Mouse (Mus musculus): ENCODE measurements around the gene Casp9. TPM values are rescaled to one million over a fixed set of nuclear protein-coding genes. Genes with fewer than 3 reads are reported as not detected.

Casp9 gene
- polyA plus RNA-seq, 1 experiment from 2014 or later, result 21.7 TPM

DNA sequence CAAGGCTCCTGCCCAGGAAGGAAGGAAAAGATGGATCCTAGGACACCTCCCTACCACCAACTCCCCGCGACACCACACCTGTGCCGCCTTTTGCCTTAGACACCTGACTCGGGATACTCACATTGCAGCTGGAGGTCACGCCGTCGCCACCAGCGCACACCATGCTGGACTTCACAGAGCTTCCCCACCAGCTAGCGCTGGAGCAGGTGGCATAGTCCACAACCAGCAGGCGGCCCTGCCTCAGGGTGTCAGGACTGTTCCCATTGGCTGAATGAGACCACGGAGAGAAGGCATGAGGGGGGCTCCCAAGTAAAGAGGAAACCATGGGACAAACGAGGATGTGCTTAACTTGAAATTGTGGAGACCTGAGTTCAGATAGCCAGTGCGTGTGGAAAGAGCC lies 25.4 kb downstream of the Casp9 start:
- no peak overlapping the region for H3K27ac ChIP-seq (ENCODE audit: low read depth, low read length)
- H3K4me3 ChIP-seq (ENCODE audit: low read depth, low read length), result no peak overlapping the region
- H3K36me3 ChIP-seq (ENCODE audit: control insufficient read depth, insufficient read depth, low read length), result no peaks in the 10 kb centered on the region
- 88% methylated on average over 13 of the region's 13 CpGs for WGBS
- ATAC-seq (ENCODE audit: insufficient read depth, low FRiP score, low TSS enrichment) (no peak), DNase-seq (ENCODE audit: low spot score) (no peak)
- no peaks in the 10 kb centered on the region for H3K9me3 ChIP-seq (ENCODE audit: control insufficient read depth, low read length)
- no peaks in the 10 kb centered on the region for H3K27me3 ChIP-seq (ENCODE audit: control insufficient read depth, insufficient read depth, low read length)
- no peak overlapping the region for H3K9ac ChIP-seq (ENCODE audit: low read length)
- H3K4me1 ChIP-seq (ENCODE audit: control insufficient read depth, insufficient read depth, low read length), result no peaks in the 10 kb centered on the region
- no peak overlapping the region for H3K4me2 ChIP-seq (ENCODE audit: low read depth)

DNA sequence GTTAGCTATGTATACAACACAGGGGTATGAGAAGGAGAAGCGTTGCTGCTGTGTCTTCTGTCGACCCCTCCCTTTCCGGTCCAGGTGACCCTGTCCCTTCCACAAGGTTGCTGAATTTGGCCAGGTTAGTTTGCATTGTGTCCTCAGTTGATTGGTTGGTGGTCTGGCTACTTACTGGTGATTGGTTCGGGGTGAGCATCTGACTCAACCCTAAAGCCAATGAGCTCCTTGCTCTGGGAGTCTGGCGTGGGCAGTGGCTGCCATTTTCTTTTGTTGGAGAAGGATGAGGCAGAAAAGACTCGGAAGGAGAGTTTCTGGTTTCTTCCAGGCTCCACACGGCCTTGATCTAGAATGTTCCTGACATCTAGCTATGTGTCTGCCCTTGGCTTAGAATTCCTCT lies 25.9 kb downstream of the Casp9 start:
- Histone ChIP-seq H3K9ac (ENCODE audit: low read length) (no peak overlapping the region), H3K9me3 (ENCODE audit: control insufficient read depth, low read length) (no peaks in the 10 kb centered on the region), H3K36me3 (ENCODE audit: control insufficient read depth, insufficient read depth, low read length) (no peaks in the 10 kb centered on the region), H3K27me3 (ENCODE audit: control insufficient read depth, insufficient read depth, low read length) (no peaks in the 10 kb centered on the region), H3K4me1 (ENCODE audit: control insufficient read depth, insufficient read depth, low read length) (no peaks in the 10 kb centered on the region), H3K4me2 (ENCODE audit: low read depth) (no peak overlapping the region), H3K4me3 (ENCODE audit: low read depth, low read length) (no peak overlapping the region), H3K27ac (ENCODE audit: low read depth, low read length) (no peak overlapping the region)
- WGBS, result 92% methylated on average over 7 of the region's 7 CpGs
- ATAC-seq (ENCODE audit: insufficient read depth, low FRiP score, low TSS enrichment), result no peak
- DNase-seq (ENCODE audit: low spot score), result no peak

DNA sequence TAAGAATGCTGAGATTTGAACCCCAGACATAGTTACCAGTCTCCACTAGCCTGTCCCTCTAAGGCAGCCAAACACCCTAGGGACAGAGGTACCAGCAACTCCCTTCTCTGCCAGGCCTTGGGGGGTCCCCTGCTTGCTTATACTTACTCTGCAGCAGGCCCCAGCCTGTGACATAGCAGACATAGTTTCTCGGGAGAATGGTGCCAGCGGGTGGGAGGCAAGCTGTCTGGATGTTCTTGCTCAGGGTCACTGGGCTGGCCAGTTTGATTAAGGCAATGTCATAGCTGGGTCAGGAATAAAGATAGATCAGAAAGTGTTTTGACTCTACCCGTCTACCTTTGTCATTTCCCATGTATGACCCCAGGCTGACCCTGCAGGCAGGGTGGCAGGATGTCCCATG lies 27.8 kb downstream of the Casp9 start:
- WGBS, result 78% methylated on average over 3 of the region's 3 CpGs
- Histone ChIP-seq H3K4me3 (ENCODE audit: low read depth, low read length) (no peak overlapping the region), H3K27me3 (ENCODE audit: control insufficient read depth, insufficient read depth, low read length) (no peaks in the 10 kb centered on the region), H3K9me3 (ENCODE audit: control insufficient read depth, low read length) (no peaks in the 10 kb centered on the region), H3K4me2 (ENCODE audit: low read depth) (no peak overlapping the region), H3K9ac (ENCODE audit: low read length) (no peak overlapping the region), H3K4me1 (ENCODE audit: control insufficient read depth, insufficient read depth, low read length) (no peaks in the 10 kb centered on the region), H3K27ac (ENCODE audit: low read depth, low read length) (no peak overlapping the region), H3K36me3 (ENCODE audit: control insufficient read depth, insufficient read depth, low read length) (no peaks in the 10 kb centered on the region)
- ATAC-seq (ENCODE audit: insufficient read depth, low FRiP score, low TSS enrichment), result no peak
- DNase-seq (ENCODE audit: low spot score), result no peak

DNA sequence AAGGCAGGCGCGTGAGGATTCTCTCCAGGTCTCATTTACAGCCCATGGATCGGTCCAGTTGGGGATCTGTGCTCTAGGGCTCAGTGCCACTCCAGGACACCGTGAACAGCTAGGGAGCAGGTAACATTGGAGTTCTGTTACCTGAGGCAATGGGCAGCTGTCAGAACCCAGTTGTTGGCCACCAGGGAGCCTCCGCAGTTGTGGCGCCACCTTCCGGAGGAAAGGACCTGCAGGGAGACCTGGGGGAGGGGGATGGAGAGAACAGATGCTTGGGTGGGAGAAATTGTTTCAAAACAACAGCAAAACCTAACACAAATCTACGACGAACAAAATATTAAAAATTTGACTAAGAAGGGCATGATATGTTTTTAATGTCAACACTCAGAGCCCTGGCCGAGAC lies 28.7 kb downstream of the Casp9 start:
- Histone ChIP-seq H3K4me1 (ENCODE audit: control insufficient read depth, insufficient read depth, low read length) (no peaks in the 10 kb centered on the region), H3K4me2 (ENCODE audit: low read depth) (no peak overlapping the region), H3K4me3 (ENCODE audit: low read depth, low read length) (no peak overlapping the region), H3K27me3 (ENCODE audit: control insufficient read depth, insufficient read depth, low read length) (no peaks in the 10 kb centered on the region), H3K27ac (ENCODE audit: low read depth, low read length) (no peak overlapping the region), H3K36me3 (ENCODE audit: control insufficient read depth, insufficient read depth, low read length) (no peaks in the 10 kb centered on the region), H3K9me3 (ENCODE audit: control insufficient read depth, low read length) (no peaks in the 10 kb centered on the region), H3K9ac (ENCODE audit: low read length) (no peak overlapping the region)
- no peak for ATAC-seq (ENCODE audit: insufficient read depth, low FRiP score, low TSS enrichment)
- DNase-seq (ENCODE audit: low spot score), result no peak
- 76% methylated on average over 10 of the region's 10 CpGs for WGBS

DNA sequence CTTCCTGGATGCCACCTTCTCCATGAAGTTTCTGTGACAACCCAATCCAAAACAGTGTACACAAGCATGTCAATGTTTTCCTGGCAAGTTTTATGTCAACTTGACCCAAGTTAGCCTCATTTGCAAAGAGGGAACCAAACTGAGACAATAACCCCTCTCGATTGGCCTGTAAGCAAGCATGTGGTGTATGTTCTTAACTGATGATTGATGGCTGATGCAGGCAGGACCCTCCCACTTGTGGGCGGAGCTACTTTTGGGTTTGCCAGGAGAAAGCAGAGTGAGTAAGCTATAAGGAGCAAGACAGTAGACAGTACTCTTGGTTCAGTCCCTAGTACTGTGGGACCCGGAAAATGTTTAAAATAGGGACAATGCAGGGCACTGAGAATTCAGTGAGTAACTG lies 29.6 kb downstream of the Casp9 start:
- WGBS, result 70% methylated on average over 3 of the region's 3 CpGs
- Histone ChIP-seq H3K4me3 (ENCODE audit: low read depth, low read length) (no peak overlapping the region), H3K9ac (ENCODE audit: low read length) (no peak overlapping the region), H3K27me3 (ENCODE audit: control insufficient read depth, insufficient read depth, low read length) (no peaks in the 10 kb centered on the region), H3K4me1 (ENCODE audit: control insufficient read depth, insufficient read depth, low read length) (no peaks in the 10 kb centered on the region), H3K27ac (ENCODE audit: low read depth, low read length) (no peak overlapping the region), H3K9me3 (ENCODE audit: control insufficient read depth, low read length) (no peaks in the 10 kb centered on the region), H3K36me3 (ENCODE audit: control insufficient read depth, insufficient read depth, low read length) (no peaks in the 10 kb centered on the region), H3K4me2 (ENCODE audit: low read depth) (no peak overlapping the region)
- ATAC-seq (ENCODE audit: insufficient read depth, low FRiP score, low TSS enrichment), result no peak
- no peak for DNase-seq (ENCODE audit: low spot score)

DNA sequence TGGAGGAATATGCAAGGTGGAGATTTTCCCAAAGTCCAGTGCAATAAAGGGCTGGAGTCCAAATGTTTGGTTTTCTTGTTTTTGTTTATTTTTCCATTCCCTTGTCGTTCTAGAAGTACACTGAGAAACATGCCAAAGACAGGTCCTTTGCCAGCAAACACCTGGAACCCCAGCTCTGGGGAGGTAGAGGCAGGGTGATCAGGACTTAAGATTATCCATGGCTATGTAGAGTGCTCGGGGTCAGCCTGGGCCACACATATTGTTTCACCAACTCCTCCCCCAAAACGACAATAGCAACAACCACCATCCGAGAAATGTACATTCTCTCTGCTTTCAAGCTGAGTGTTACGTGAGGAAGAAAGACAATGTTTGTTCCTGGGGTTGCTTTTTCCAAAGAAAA lies 32.6 kb downstream of the Casp9 start, which contains the start of gene Cela2a:
Gene Cela2a (minus strand): TSS at position 101 of the 400 bp plus-strand sequence.
- H3K27me3 ChIP-seq (ENCODE audit: control insufficient read depth, insufficient read depth, low read length), result no peaks in the 10 kb centered on the region
- no peaks in the 10 kb centered on the region for H3K9me3 ChIP-seq (ENCODE audit: control insufficient read depth, low read length)
- H3K9ac ChIP-seq (ENCODE audit: low read length), result no peak within 1 kb of the TSS
- DNase-seq (ENCODE audit: low spot score), result no peak
- no peak for ATAC-seq (ENCODE audit: insufficient read depth, low FRiP score, low TSS enrichment)
- 69% methylated on average over 5 of the region's 5 CpGs for WGBS
- H3K4me3 ChIP-seq (ENCODE audit: low read depth, low read length), result no peak within 1 kb of the TSS
- H3K4me2 ChIP-seq (ENCODE audit: low read depth), result no peak within 1 kb of the TSS
- H3K27ac ChIP-seq (ENCODE audit: low read depth, low read length), result no peak within 1 kb of the TSS
- H3K36me3 ChIP-seq (ENCODE audit: control insufficient read depth, insufficient read depth, low read length), result no peaks in the 10 kb centered on the region
- no peaks in the 10 kb centered on the region for H3K4me1 ChIP-seq (ENCODE audit: control insufficient read depth, insufficient read depth, low read length)

DNA sequence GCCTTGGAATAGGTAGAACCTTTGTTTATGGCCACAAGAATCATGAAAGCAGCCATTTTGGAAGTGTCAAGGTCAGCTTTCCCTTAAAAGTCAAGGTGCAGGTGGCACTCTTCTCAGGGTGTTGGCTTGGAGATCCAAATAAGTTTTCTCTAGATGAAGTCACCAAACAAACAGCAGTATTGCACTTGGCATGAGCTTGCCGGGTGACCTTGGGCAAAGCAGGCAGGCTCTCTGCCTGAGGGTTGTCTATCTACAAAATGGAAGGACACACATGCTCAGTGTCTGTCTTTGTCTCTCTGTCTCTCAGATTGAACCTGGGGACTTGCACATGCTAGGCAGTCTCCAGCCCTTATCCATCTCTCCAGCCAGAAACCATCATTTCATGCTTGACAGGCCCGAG lies 34.0 kb downstream of the Casp9 start:
- Histone ChIP-seq H3K27me3 (ENCODE audit: control insufficient read depth, insufficient read depth, low read length) (no peaks in the 10 kb centered on the region), H3K9me3 (ENCODE audit: control insufficient read depth, low read length) (no peaks in the 10 kb centered on the region), H3K9ac (ENCODE audit: low read length) (no peak overlapping the region), H3K4me3 (ENCODE audit: low read depth, low read length) (no peak overlapping the region), H3K4me2 (ENCODE audit: low read depth) (no peak overlapping the region), H3K27ac (ENCODE audit: low read depth, low read length) (no peak overlapping the region), H3K4me1 (ENCODE audit: control insufficient read depth, insufficient read depth, low read length) (no peaks in the 10 kb centered on the region), H3K36me3 (ENCODE audit: control insufficient read depth, insufficient read depth, low read length) (no peaks in the 10 kb centered on the region)
- ATAC-seq (ENCODE audit: insufficient read depth, low FRiP score, low TSS enrichment) (no peak), DNase-seq (ENCODE audit: low spot score) (no peak)
- 91% methylated on average over 2 of the region's 2 CpGs for WGBS

DNA sequence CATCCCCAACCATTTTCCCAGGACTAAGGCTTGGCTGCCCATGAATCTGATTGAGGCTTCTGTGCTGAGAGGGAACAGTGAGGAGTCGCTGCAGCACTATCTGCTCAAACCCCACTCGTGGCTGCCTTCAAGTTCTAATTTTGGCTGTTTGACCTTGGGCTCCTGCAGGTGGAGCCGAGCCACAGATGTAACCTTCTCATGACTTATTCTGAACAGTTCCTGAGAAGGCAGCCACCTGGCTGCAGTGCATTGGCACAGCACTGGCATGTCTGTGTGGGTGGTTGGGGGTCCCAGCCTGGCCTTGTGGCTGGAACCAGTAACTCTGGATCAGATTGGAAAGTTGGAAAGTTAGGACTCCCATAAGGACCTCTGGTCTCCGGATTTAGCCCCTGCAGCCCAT lies 34.8 kb downstream of the Casp9 start:
- H3K9me3 ChIP-seq (ENCODE audit: control insufficient read depth, low read length), result no peaks in the 10 kb centered on the region
- WGBS, result 77% methylated on average over 4 of the region's 4 CpGs
- H3K4me1 ChIP-seq (ENCODE audit: control insufficient read depth, insufficient read depth, low read length), result no peaks in the 10 kb centered on the region
- H3K4me3 ChIP-seq (ENCODE audit: low read depth, low read length), result no peak overlapping the region
- H3K36me3 ChIP-seq (ENCODE audit: control insufficient read depth, insufficient read depth, low read length), result no peaks in the 10 kb centered on the region
- no peak overlapping the region for H3K27ac ChIP-seq (ENCODE audit: low read depth, low read length)
- H3K4me2 ChIP-seq (ENCODE audit: low read depth), result no peak overlapping the region
- DNase-seq (ENCODE audit: low spot score) (no peak), ATAC-seq (ENCODE audit: insufficient read depth, low FRiP score, low TSS enrichment) (no peak)
- H3K27me3 ChIP-seq (ENCODE audit: control insufficient read depth, insufficient read depth, low read length), result no peaks in the 10 kb centered on the region
- no peak overlapping the region for H3K9ac ChIP-seq (ENCODE audit: low read length)

DNA sequence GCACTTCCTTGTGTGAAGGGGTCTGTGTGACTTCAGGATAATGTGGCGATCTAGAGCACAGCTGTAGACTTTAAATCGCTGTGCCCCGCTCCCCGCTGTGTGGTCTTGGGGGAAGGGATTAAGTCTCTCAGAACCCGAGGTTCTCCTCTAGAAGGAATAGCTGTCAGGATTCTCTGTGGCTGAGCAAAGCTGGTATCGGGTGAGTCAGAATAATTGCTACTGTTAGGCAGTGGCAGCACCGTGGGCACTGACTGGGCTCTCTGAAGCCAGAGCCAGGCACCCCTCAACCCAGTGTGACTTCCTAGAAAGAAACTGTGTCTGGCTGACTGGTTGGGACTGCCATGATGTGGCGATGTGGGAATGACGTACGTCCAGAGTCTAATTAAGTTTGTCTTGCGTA lies 37.0 kb downstream of the Casp9 start:
- Histone ChIP-seq H3K36me3 (ENCODE audit: control insufficient read depth, insufficient read depth, low read length) (no peaks in the 10 kb centered on the region), H3K9me3 (ENCODE audit: control insufficient read depth, low read length) (no peaks in the 10 kb centered on the region), H3K4me3 (ENCODE audit: low read depth, low read length) (no peak overlapping the region), H3K4me1 (ENCODE audit: control insufficient read depth, insufficient read depth, low read length) (no peaks in the 10 kb centered on the region), H3K4me2 (ENCODE audit: low read depth) (no peak overlapping the region), H3K27ac (ENCODE audit: low read depth, low read length) (no peak overlapping the region), H3K9ac (ENCODE audit: low read length) (no peak overlapping the region), H3K27me3 (ENCODE audit: control insufficient read depth, insufficient read depth, low read length) (no peaks in the 10 kb centered on the region)
- 69% methylated on average over 11 of the region's 11 CpGs for WGBS
- DNase-seq (ENCODE audit: low spot score), result no peak
- no peak for ATAC-seq (ENCODE audit: insufficient read depth, low FRiP score, low TSS enrichment)
